Mouse (Mus musculus): ENCODE results near the gene Rhbdl3. TPM values are rescaled to one million over a fixed set of nuclear protein-coding genes. Genes with fewer than 3 reads are reported as not detected.
A peak's percentile ranks its signal among the peaks of the same experiment; 100 is the strongest.

Rhbdl3 gene
- polyA plus RNA-seq, 1 experiment from 2014 or later = 2.0 TPM

GRCm38 (mm10) chr11:80304846-80305245, 4.1 kb downstream of the Rhbdl3 start:
- no peaks in the 10 kb centered on the region for H3K36me3 ChIP-seq (ENCODE audit: control insufficient read depth, insufficient read depth, low read length)
- ATAC-seq = no peak
- no peaks in the 10 kb centered on the region for H3K9me3 ChIP-seq (ENCODE audit: control insufficient read depth, low read length)
- H3K27ac ChIP-seq (ENCODE audit: low read length) = no peak overlapping the region
- H3K27me3 ChIP-seq (replicated peaks; ENCODE audit: control insufficient read depth, insufficient read depth, low read length) = peaks cover 17% of the 10 kb centered on the region
- no peak overlapping the region for H3K9ac ChIP-seq (ENCODE audit: low read depth, low read length)
- WGBS = 83% methylated on average over 10 of the region's 10 CpGs
- no peak overlapping the region for H3K4me3 ChIP-seq (ENCODE audit: low read length)
- H3K4me1 ChIP-seq (ENCODE audit: control insufficient read depth, insufficient read depth, low read length) = peaks cover 13% of the 10 kb centered on the region
- H3K4me2 ChIP-seq (ENCODE audit: low read depth, low read length) = no peak overlapping the region

GRCm38 (mm10) chr11:80308537-80308936, 7.8 kb downstream of the Rhbdl3 start:
- H3K36me3 ChIP-seq (ENCODE audit: control insufficient read depth, insufficient read depth, low read length) = no peaks in the 10 kb centered on the region
- H3K9ac ChIP-seq (ENCODE audit: low read depth, low read length) = no peak overlapping the region
- H3K4me1 ChIP-seq (ENCODE audit: control insufficient read depth, insufficient read depth, low read length) = no peaks in the 10 kb centered on the region
- no peak overlapping the region for H3K4me2 ChIP-seq (ENCODE audit: low read depth, low read length)
- no peak overlapping the region for H3K4me3 ChIP-seq (ENCODE audit: low read length)
- no peak for ATAC-seq
- no peaks in the 10 kb centered on the region for H3K9me3 ChIP-seq (ENCODE audit: control insufficient read depth, low read length)
- 51% methylated on average over 6 of the region's 6 CpGs for WGBS
- H3K27ac ChIP-seq (ENCODE audit: low read length) = no peak overlapping the region
- H3K27me3 ChIP-seq (replicated peaks; ENCODE audit: control insufficient read depth, insufficient read depth, low read length) = no peaks in the 10 kb centered on the region

GRCm38 (mm10) chr11:80311271-80311670, 10.6 kb downstream of the Rhbdl3 start:
- WGBS = 48% methylated on average over 4 of the region's 4 CpGs
- ATAC-seq = no peak
- H3K36me3 ChIP-seq (ENCODE audit: control insufficient read depth, insufficient read depth, low read length) = no peaks in the 10 kb centered on the region
- H3K4me3 ChIP-seq (ENCODE audit: low read length) = no peak overlapping the region
- no peak overlapping the region for H3K9ac ChIP-seq (ENCODE audit: low read depth, low read length)
- no peaks in the 10 kb centered on the region for H3K9me3 ChIP-seq (ENCODE audit: control insufficient read depth, low read length)
- no peak overlapping the region for H3K27ac ChIP-seq (ENCODE audit: low read length)
- H3K4me2 ChIP-seq (ENCODE audit: low read depth, low read length) = no peak overlapping the region
- no peaks in the 10 kb centered on the region for H3K27me3 ChIP-seq (replicated peaks; ENCODE audit: control insufficient read depth, insufficient read depth, low read length)
- no peaks in the 10 kb centered on the region for H3K4me1 ChIP-seq (ENCODE audit: control insufficient read depth, insufficient read depth, low read length)

GRCm38 (mm10) chr11:80312049-80312448, 11.3 kb downstream of the Rhbdl3 start:
- Histone ChIP-seq H3K9me3 (ENCODE audit: control insufficient read depth, low read length) (no peaks in the 10 kb centered on the region), H3K36me3 (ENCODE audit: control insufficient read depth, insufficient read depth, low read length) (no peaks in the 10 kb centered on the region), H3K27ac (ENCODE audit: low read length) (no peak overlapping the region), H3K4me1 (ENCODE audit: control insufficient read depth, insufficient read depth, low read length) (no peaks in the 10 kb centered on the region), H3K27me3 (replicated peaks; ENCODE audit: control insufficient read depth, insufficient read depth, low read length) (no peaks in the 10 kb centered on the region), H3K4me3 (ENCODE audit: low read length) (no peak overlapping the region), H3K4me2 (ENCODE audit: low read depth, low read length) (no peak overlapping the region), H3K9ac (ENCODE audit: low read depth, low read length) (no peak overlapping the region)
- ATAC-seq = no peak
- WGBS = 38% methylated on average over 2 of the region's 2 CpGs

DNA sequence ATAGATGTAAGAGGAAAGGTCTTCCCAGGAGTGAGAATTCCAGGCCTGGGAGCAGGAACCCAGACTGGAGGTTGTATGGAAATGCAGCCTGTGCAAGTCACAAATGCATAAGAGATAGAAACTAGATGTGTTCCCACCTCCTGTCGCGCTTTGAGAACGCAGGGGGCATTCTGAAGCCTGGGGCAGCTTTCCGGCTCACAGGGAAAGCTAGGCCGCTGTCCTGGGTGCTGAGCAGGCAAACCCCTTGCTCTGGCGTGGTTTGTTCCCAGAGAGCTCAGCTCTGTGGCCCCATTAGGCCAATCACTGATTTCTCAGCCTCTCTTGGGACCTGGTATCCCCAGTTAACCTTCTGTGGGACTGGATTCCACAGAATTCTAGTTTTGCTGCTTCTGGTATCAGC, 11.9 kb downstream of the Rhbdl3 start:
- no peaks in the 10 kb centered on the region for H3K9me3 ChIP-seq (ENCODE audit: control insufficient read depth, low read length)
- H3K9ac ChIP-seq (ENCODE audit: low read depth, low read length) = no peak overlapping the region
- H3K27ac ChIP-seq (ENCODE audit: low read length) = no peak overlapping the region
- H3K4me1 ChIP-seq (ENCODE audit: control insufficient read depth, insufficient read depth, low read length) = no peaks in the 10 kb centered on the region
- no peaks in the 10 kb centered on the region for H3K36me3 ChIP-seq (ENCODE audit: control insufficient read depth, insufficient read depth, low read length)
- no peak for ATAC-seq
- no peak overlapping the region for H3K4me2 ChIP-seq (ENCODE audit: low read depth, low read length)
- H3K27me3 ChIP-seq (replicated peaks; ENCODE audit: control insufficient read depth, insufficient read depth, low read length) = no peaks in the 10 kb centered on the region
- no peak overlapping the region for H3K4me3 ChIP-seq (ENCODE audit: low read length)
- 3% methylated on average over 6 of the region's 6 CpGs for WGBS

DNA sequence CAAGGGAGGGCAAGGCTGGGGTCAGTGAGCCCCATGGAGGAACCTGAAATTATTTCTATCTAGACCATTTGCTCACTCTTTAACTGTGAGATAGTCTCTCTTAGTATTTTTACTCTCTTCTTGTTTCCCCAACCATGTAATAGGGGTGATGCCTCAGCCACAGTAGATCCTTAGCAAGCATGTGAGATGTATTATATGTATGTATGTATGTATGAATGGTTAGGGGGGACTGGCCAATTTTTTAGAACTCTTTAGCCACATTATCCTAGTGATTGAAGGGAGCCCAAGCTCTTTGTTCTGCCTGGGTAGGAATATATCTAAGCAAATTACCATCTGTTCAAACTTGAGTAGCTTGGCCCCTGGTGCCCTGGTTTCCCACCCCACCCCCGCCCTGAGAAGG, 12.8 kb downstream of the Rhbdl3 start:
- Histone ChIP-seq H3K27ac (ENCODE audit: low read length) (no peak overlapping the region), H3K9me3 (ENCODE audit: control insufficient read depth, low read length) (no peaks in the 10 kb centered on the region), H3K4me2 (ENCODE audit: low read depth, low read length) (no peak overlapping the region), H3K36me3 (ENCODE audit: control insufficient read depth, insufficient read depth, low read length) (no peaks in the 10 kb centered on the region), H3K4me1 (ENCODE audit: control insufficient read depth, insufficient read depth, low read length) (no peaks in the 10 kb centered on the region), H3K9ac (ENCODE audit: low read depth, low read length) (no peak overlapping the region), H3K27me3 (replicated peaks; ENCODE audit: control insufficient read depth, insufficient read depth, low read length) (no peaks in the 10 kb centered on the region), H3K4me3 (ENCODE audit: low read length) (no peak overlapping the region)
- no peak for ATAC-seq
- WGBS = 69% methylated on average over 1 of the region's 1 CpGs

- Histone ChIP-seq H3K9ac (ENCODE audit: low read depth, low read length) (no peak overlapping the region), H3K9me3 (ENCODE audit: control insufficient read depth, low read length) (no peaks in the 10 kb centered on the region), H3K36me3 (ENCODE audit: control insufficient read depth, insufficient read depth, low read length) (no peaks in the 10 kb centered on the region), H3K4me3 (ENCODE audit: low read length) (no peak overlapping the region), H3K27ac (ENCODE audit: low read length) (no peak overlapping the region), H3K27me3 (replicated peaks; ENCODE audit: control insufficient read depth, insufficient read depth, low read length) (no peaks in the 10 kb centered on the region), H3K4me2 (ENCODE audit: low read depth, low read length) (no peak overlapping the region), H3K4me1 (ENCODE audit: control insufficient read depth, insufficient read depth, low read length) (no peaks in the 10 kb centered on the region)
- WGBS = 79% methylated on average over 4 of the region's 4 CpGs
- ATAC-seq = no peak
These were observed 13.2 kb downstream of the Rhbdl3 start for GRCm38 (mm10) chr11:80313944-80314343.

DNA sequence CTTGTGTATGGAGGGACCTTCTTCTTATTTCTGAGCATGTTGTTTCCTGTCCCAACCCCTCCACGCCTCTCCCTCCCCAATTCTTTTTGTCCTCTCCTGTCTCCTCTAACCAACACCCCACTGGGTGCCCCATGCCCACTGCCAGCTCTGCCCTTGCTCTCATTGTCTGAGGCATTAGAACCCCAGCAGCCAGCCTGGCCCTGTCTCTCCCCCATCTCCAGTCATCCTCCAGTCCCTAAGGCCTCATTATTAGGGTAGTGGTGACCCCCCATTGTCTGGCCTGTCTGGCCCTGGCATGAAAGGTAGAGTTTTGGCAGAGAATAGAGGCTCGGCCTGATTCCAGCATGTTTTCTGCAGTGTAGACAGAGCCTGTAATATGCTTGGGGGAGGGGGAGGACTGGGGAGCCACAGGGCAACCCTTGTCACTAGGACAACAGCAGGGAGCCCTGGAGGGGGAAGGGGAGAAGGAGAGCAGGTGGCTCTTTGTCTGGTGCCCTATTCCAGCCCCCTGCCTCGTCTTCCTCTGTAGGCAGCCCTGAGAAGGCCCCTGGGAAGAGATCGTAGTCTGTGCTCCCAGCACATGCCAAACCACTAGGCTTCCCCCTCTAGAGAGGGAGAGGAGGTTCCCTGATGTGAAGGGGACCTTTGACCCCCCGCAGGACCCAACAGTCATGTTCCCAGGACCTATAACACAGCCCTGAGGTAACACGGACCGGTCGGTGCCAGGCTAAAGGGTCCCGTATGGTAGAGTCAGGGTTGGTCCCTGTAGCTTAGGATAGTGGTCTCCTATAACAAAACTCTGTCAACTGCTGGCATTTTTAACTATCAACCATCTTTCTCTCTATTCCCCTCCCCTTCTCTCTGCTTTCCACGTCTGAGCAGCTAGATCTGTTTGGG, 15.3 kb downstream of the Rhbdl3 start:
- Histone ChIP-seq H3K9me3 (ENCODE audit: control insufficient read depth, low read length) (no peaks in the 10 kb centered on the region), H3K9ac (ENCODE audit: low read depth, low read length) (no peak overlapping the region), H3K4me1 (ENCODE audit: control insufficient read depth, insufficient read depth, low read length) (no peaks in the 10 kb centered on the region), H3K27me3 (replicated peaks; ENCODE audit: control insufficient read depth, insufficient read depth, low read length) (no peaks in the 10 kb centered on the region), H3K4me2 (ENCODE audit: low read depth, low read length) (no peak overlapping the region), H3K27ac (ENCODE audit: low read length) (no peak overlapping the region), H3K36me3 (ENCODE audit: control insufficient read depth, insufficient read depth, low read length) (no peaks in the 10 kb centered on the region), H3K4me3 (ENCODE audit: low read length) (no peak overlapping the region)
- 0 out of 2 replicates have a peak, but pooled peaks have one; percentile 38 for ATAC-seq
- 66% methylated on average over 10 of the region's 10 CpGs for WGBS

- no peak overlapping the region for H3K9ac ChIP-seq (ENCODE audit: low read depth, low read length)
- no peaks in the 10 kb centered on the region for H3K9me3 ChIP-seq (ENCODE audit: control insufficient read depth, low read length)
- no peak overlapping the region for H3K27ac ChIP-seq (ENCODE audit: low read length)
- WGBS = 51% methylated on average over 13 of the region's 13 CpGs
- H3K36me3 ChIP-seq (ENCODE audit: control insufficient read depth, insufficient read depth, low read length) = no peaks in the 10 kb centered on the region
- H3K4me3 ChIP-seq (ENCODE audit: low read length) = no peak overlapping the region
- no peak for ATAC-seq
- no peak overlapping the region for H3K4me2 ChIP-seq (ENCODE audit: low read depth, low read length)
- no peaks in the 10 kb centered on the region for H3K27me3 ChIP-seq (replicated peaks; ENCODE audit: control insufficient read depth, insufficient read depth, low read length)
- H3K4me1 ChIP-seq (ENCODE audit: control insufficient read depth, insufficient read depth, low read length) = no peaks in the 10 kb centered on the region
These were observed 22.5 kb downstream of the Rhbdl3 start for GRCm38 (mm10) chr11:80323255-80323654.

- WGBS = 75% methylated on average over 6 of the region's 6 CpGs
- Histone ChIP-seq H3K27me3 (replicated peaks; ENCODE audit: control insufficient read depth, insufficient read depth, low read length) (no peaks in the 10 kb centered on the region), H3K36me3 (ENCODE audit: control insufficient read depth, insufficient read depth, low read length) (no peaks in the 10 kb centered on the region), H3K9ac (ENCODE audit: low read depth, low read length) (no peak overlapping the region), H3K27ac (ENCODE audit: low read length) (no peak overlapping the region), H3K4me1 (ENCODE audit: control insufficient read depth, insufficient read depth, low read length) (no peaks in the 10 kb centered on the region), H3K4me2 (ENCODE audit: low read depth, low read length) (no peak overlapping the region), H3K4me3 (ENCODE audit: low read length) (no peak overlapping the region), H3K9me3 (ENCODE audit: control insufficient read depth, low read length) (no peaks in the 10 kb centered on the region)
- no peak for ATAC-seq
These were observed 23.9 kb downstream of the Rhbdl3 start for GRCm38 (mm10) chr11:80324636-80325035.
